Mouse (Mus musculus) olfactory bulb, adult 2 months (tissue): ENCODE results near the gene Dock8.

Experiments
- CTCF ChIP-seq: fragments of 200-500 bp; IDR thresholded peaks from 2 replicates; pipeline ENCODE4 v1.5.1; 2012; ENCODE audit warnings: low read depth, mild to moderate bottlenecking, low read length, moderate library complexity; ENCODE audit not compliant: insufficient read depth
- POLR2A ChIP-seq: fragments of 200-500 bp; IDR thresholded peaks from 2 replicates; pipeline ENCODE4 v1.6.1; 2012; ENCODE audit warnings: mild to moderate bottlenecking, low read depth, low read length, moderate library complexity; ENCODE audit not compliant: insufficient read depth

- no peak for TF ChIP-seq CTCF
- TF ChIP-seq POLR2A = no peak
Measured at GRCm38 (mm10) chr19:24988831-24989230, 10.5 kb upstream of the Dock8 start.
